Mouse (Mus musculus) forebrain, postnatal 0 days (tissue): ENCODE measurements at regions not wholly inside any gene's neighbourhood (a gene's known extent, or its start where the extent isn't known, plus 50 kb on each side); places are given as distances from the start of the nearest gene placed in this dataset.
A peak's percentile ranks its signal among the peaks of the same experiment; 100 is the strongest.

Experiments
- ATAC-seq: fragments of 200-750 bp; cut with Nextera tagmentation; 2 replicates; pipeline ENCODE4 v1.8.0; 2017; ENCODE audit warnings: mild to moderate bottlenecking, moderate library complexity
- DNase-seq: peaks from one replicate; pipeline ENCODE4 v3.0.0-alpha.2; 2015
- H3K27ac ChIP-seq: fragments of 300-500 bp; sonication (generic); 2 replicates; pipeline ENCODE4 v1.5.1; 2014; ENCODE audit warnings: low read depth, mild to moderate bottlenecking, antibody characterized with exemption, low read length, moderate library complexity, mixed read lengths
- H3K27me3 ChIP-seq: fragments of 300-500 bp; sonication (generic); 2 replicates; pipeline ENCODE4 v1.6.1; 2014; ENCODE audit warnings: mild to moderate bottlenecking, low read length, mixed read lengths; ENCODE audit not compliant: insufficient read depth
- H3K36me3 ChIP-seq: fragments of 300-500 bp; sonication (generic); 2 replicates; pipeline ENCODE4 v1.6.1; 2014; ENCODE audit warnings: mild to moderate bottlenecking, moderate library complexity; ENCODE audit not compliant: insufficient read depth
- H3K4me1 ChIP-seq: fragments of 300-500 bp; sonication (generic); 2 replicates; pipeline ENCODE4 v1.6.1; 2014; ENCODE audit warnings: antibody characterized with exemption; ENCODE audit not compliant: insufficient read depth
- H3K4me2 ChIP-seq: fragments of 300-500 bp; sonication (generic); 2 replicates; pipeline ENCODE4 v1.6.1; 2014; ENCODE audit warnings: low read depth, mild to moderate bottlenecking, moderate library complexity
- H3K4me3 ChIP-seq: fragments of 300-500 bp; sonication (generic); 2 replicates; pipeline ENCODE4 v1.5.1; 2014; ENCODE audit warnings: low read depth, low read length, mixed read lengths
- H3K9ac ChIP-seq: fragments of 300-500 bp; sonication (generic); 2 replicates; pipeline ENCODE4 v1.6.1; 2014; ENCODE audit warnings: mild to moderate bottlenecking
- H3K9me3 ChIP-seq: fragments of 300-500 bp; sonication (generic); 2 replicates; pipeline ENCODE4 v1.6.1; 2016; ENCODE audit warnings: low read length
- CTCF ChIP-seq: sonication (generic); IDR thresholded peaks from 2 replicates; pipeline ENCODE4 v1.5.1; 2016; ENCODE audit warnings: antibody characterized with exemption, control low read depth, low read depth
- WGBS: fragments of 180-500 bp; shearing (Covaris S2); extraction: QIAGEN DNeasy Blood & Tissue Kit; methylation state at CpG from one replicate; pipeline ENCODE4 v1.1.7; 2014; 5-methylcytosine and 5-hydroxymethylcytosine counted together

GRCm38 (mm10) chr7:68917137-68917875, 168.3 kb upstream of the Arrdc4 start:
- ATAC-seq (no peak), DNase-seq (no peak)

GRCm38 (mm10) chr7:68915976-68916375, 166.9 kb upstream of the Arrdc4 start:
- H3K9ac ChIP-seq, result no peak overlapping the region
- no peaks in the 10 kb centered on the region for H3K9me3 ChIP-seq
- H3K4me2 ChIP-seq, result no peak overlapping the region
- no peaks in the 10 kb centered on the region for H3K27me3 ChIP-seq
- no peak for TF ChIP-seq CTCF
- no peak for ATAC-seq
- WGBS, result 84% methylated on average over 9 of the region's 9 CpGs
- no peaks in the 10 kb centered on the region for H3K36me3 ChIP-seq
- no peak overlapping the region for H3K27ac ChIP-seq
- no peak for DNase-seq
- no peaks in the 10 kb centered on the region for H3K4me1 ChIP-seq
- H3K4me3 ChIP-seq, result no peak overlapping the region

More at GRCm38 (mm10) chr7:68917137-68917875, 168.3 kb upstream of the Arrdc4 start:
- Histone ChIP-seq H3K9ac (no peak overlapping the region), H3K4me3 (no peak overlapping the region), H3K36me3 (no peaks in the 10 kb centered on the region), H3K4me2 (no peak overlapping the region), H3K27ac (no peak overlapping the region), H3K9me3 (no peaks in the 10 kb centered on the region), H3K27me3 (no peaks in the 10 kb centered on the region), H3K4me1 (no peaks in the 10 kb centered on the region)
- WGBS, result 73% methylated on average over 21 of the region's 21 CpGs
- TF ChIP-seq CTCF, result no peak

GRCm38 (mm10) chr7:68914344-68914743, 165.3 kb upstream of the Arrdc4 start:
- no peaks in the 10 kb centered on the region for H3K27me3 ChIP-seq
- WGBS, result 26% methylated on average over 4 of the region's 4 CpGs
- peak; percentile 53 for DNase-seq
- no peak overlapping the region for H3K27ac ChIP-seq
- no peaks in the 10 kb centered on the region for H3K36me3 ChIP-seq
- no peak overlapping the region for H3K4me3 ChIP-seq
- no peak overlapping the region for H3K4me2 ChIP-seq
- peak; percentile 38 for ATAC-seq
- H3K9me3 ChIP-seq, result no peaks in the 10 kb centered on the region
- no peaks in the 10 kb centered on the region for H3K4me1 ChIP-seq
- TF ChIP-seq CTCF, result no peak
- no peak overlapping the region for H3K9ac ChIP-seq

- no peak for ATAC-seq
- TF ChIP-seq CTCF, result no peak
Measured at GRCm38 (mm10) chr7:68911989-68912655, 163.1 kb upstream of the Arrdc4 start.

GRCm38 (mm10) chr7:68911562-68911961, 162.5 kb upstream of the Arrdc4 start:
- TF ChIP-seq CTCF, result no peak

More at GRCm38 (mm10) chr7:68911989-68912655, 163.1 kb upstream of the Arrdc4 start:
- no peak overlapping the region for H3K27ac ChIP-seq
- WGBS, result 89% methylated on average over 6 of the region's 6 CpGs
- no peaks in the 10 kb centered on the region for H3K9me3 ChIP-seq
- no peaks in the 10 kb centered on the region for H3K36me3 ChIP-seq
- H3K9ac ChIP-seq, result no peak overlapping the region
- H3K27me3 ChIP-seq, result no peaks in the 10 kb centered on the region
- H3K4me3 ChIP-seq, result no peak overlapping the region
- no peak overlapping the region for H3K4me2 ChIP-seq
- no peak for DNase-seq
- H3K4me1 ChIP-seq, result no peaks in the 10 kb centered on the region

GRCm38 (mm10) chr7:68909694-68910093, 160.7 kb upstream of the Arrdc4 start:
- no peaks in the 10 kb centered on the region for H3K9me3 ChIP-seq
- no peak for DNase-seq
- 100% methylated on average over 1 of the region's 1 CpGs for whole genome bisulfite sequencing
- no peak overlapping the region for H3K9ac ChIP-seq
- H3K27ac ChIP-seq, result no peak overlapping the region
- no peaks in the 10 kb centered on the region for H3K36me3 ChIP-seq
- no peak overlapping the region for H3K4me3 ChIP-seq
- 0 out of 2 replicates have a peak, but pooled peaks cover 3% of the 10 kb centered on the region for H3K4me1 ChIP-seq
- H3K27me3 ChIP-seq, result no peaks in the 10 kb centered on the region
- H3K4me2 ChIP-seq, result no peak overlapping the region
- ATAC-seq, result no peak
- TF ChIP-seq CTCF, result no peak

More at GRCm38 (mm10) chr7:68911562-68911961, 162.5 kb upstream of the Arrdc4 start:
- no peak overlapping the region for H3K4me2 ChIP-seq
- no peak for DNase-seq
- ATAC-seq, result no peak
- no peaks in the 10 kb centered on the region for H3K27me3 ChIP-seq
- H3K36me3 ChIP-seq, result no peaks in the 10 kb centered on the region
- no peak overlapping the region for H3K27ac ChIP-seq
- H3K9me3 ChIP-seq, result no peaks in the 10 kb centered on the region
- H3K9ac ChIP-seq, result no peak overlapping the region
- H3K4me1 ChIP-seq, result 0 out of 2 replicates have a peak, but pooled peaks cover 3% of the 10 kb centered on the region
- H3K4me3 ChIP-seq, result no peak overlapping the region
- 74% methylated on average over 3 of the region's 3 CpGs for WGBS

GRCm38 (mm10) chr7:68908401-68908834, 159.4 kb upstream of the Arrdc4 start:
- WGBS, result 45% methylated on average over 1 of the region's 1 CpGs
- peak; percentile 20 for DNase-seq
- no peaks in the 10 kb centered on the region for H3K36me3 ChIP-seq

More at GRCm38 (mm10) chr7:68908401-68908834, 159.4 kb upstream of the Arrdc4 start:
- Histone ChIP-seq H3K4me3 (no peak overlapping the region), H3K4me2 (no peak overlapping the region), H3K27me3 (no peaks in the 10 kb centered on the region), H3K4me1 (0 out of 2 replicates have a peak, but pooled peaks cover 3% of the 10 kb centered on the region), H3K27ac (no peak overlapping the region), H3K9ac (no peak overlapping the region), H3K9me3 (no peaks in the 10 kb centered on the region)
- peak; percentile 71 for ATAC-seq
- TF ChIP-seq CTCF, result no peak
